Mouse (Mus musculus) bone marrow, adult 2 months (tissue): ENCODE data around the gene Flrt2. TPM values are rescaled to one million over a fixed set of nuclear protein-coding genes. Genes with fewer than 3 reads are reported as not detected.

Experiments
- H3K27ac ChIP-seq: fragments of 200-500 bp; 2 replicates; pipeline ENCODE4 v1.5.1; 2012; ENCODE audit warnings: low read depth, mild to moderate bottlenecking, control low read depth, inconsistent platforms, low read length; ENCODE audit not compliant: control insufficient read depth, poor library complexity, insufficient read depth
- H3K4me1 ChIP-seq: fragments of 200-500 bp; 2 replicates; pipeline ENCODE4 v1.6.1; 2011; ENCODE audit warnings: low read length; ENCODE audit not compliant: control insufficient read depth, insufficient read depth
- H3K4me3 ChIP-seq: fragments of 200-500 bp; replicated peaks from 2 replicates; pipeline ENCODE3; 2011; ENCODE audit warnings: mild to moderate bottlenecking, low read depth, low read length, control low read depth; ENCODE audit not compliant: control insufficient read depth
- CTCF ChIP-seq: fragments of 200-500 bp; IDR thresholded peaks from 2 replicates; pipeline ENCODE4 v1.5.1; 2011; ENCODE audit warnings: low read length, control low read depth; ENCODE audit not compliant: control insufficient read depth, insufficient read depth
- POLR2A ChIP-seq: fragments of 200-500 bp; IDR thresholded peaks from 2 replicates; pipeline ENCODE4 v1.6.1; 2011; ENCODE audit warnings: low read depth, mild to moderate bottlenecking, control low read depth, low read length, borderline replicate concordance; ENCODE audit not compliant: control insufficient read depth
- WGBS: fragments of 180-500 bp; shearing (Covaris S2); methylation state at CpG from one replicate; pipeline ENCODE4 v1.1.7; 2018; 5-methylcytosine and 5-hydroxymethylcytosine counted together
- polyA plus RNA-seq: library from polyadenylated mRNA; stranded (reverse); fragments of >200 nt; gene quantifications from 2 replicates; pipeline ENCODE4 v1.2.4, GENCODE M21; 2011; ENCODE audit warnings: low replicate concordance; ENCODE audit not compliant: missing spikeins, insufficient read depth, insufficient read length

The Flrt2 gene
- polyA plus RNA-seq, 1 experiment, result 1.6 TPM

DNA sequence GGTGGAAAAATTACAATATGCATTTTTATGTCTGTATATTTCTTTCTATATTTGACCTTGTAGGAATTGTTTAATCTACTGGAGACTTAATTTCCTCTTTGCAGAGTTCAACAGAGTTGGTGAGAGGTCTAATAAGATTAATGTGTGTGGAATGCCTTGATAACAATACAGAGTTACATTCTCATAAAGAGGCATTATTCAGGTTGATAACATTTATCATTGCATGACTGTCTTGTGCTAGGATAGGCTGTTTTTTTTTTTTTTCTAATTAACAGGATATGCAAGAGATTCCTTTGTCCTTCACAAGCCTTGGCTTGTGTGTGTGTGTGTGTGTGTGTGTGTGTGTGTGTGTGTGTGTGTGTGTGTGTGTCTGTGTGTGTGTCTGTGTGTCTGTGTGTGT, 9.6 kb downstream of the Flrt2 start:
- no peak overlapping the region for H3K4me3 ChIP-seq
- no peaks in the 10 kb centered on the region for H3K4me1 ChIP-seq
- TF ChIP-seq CTCF, result no peak
- no peak for TF ChIP-seq POLR2A
- no peak overlapping the region for H3K27ac ChIP-seq

GRCm38 (mm10) chr12:95705006-95705405, 13.0 kb downstream of the Flrt2 start:
- Histone ChIP-seq H3K4me3 (no peak overlapping the region), H3K27ac (no peak overlapping the region), H3K4me1 (no peaks in the 10 kb centered on the region)
- TF ChIP-seq CTCF (no peak), POLR2A (no peak)
- WGBS, result 78% methylated on average over 3 of the region's 3 CpGs

DNA sequence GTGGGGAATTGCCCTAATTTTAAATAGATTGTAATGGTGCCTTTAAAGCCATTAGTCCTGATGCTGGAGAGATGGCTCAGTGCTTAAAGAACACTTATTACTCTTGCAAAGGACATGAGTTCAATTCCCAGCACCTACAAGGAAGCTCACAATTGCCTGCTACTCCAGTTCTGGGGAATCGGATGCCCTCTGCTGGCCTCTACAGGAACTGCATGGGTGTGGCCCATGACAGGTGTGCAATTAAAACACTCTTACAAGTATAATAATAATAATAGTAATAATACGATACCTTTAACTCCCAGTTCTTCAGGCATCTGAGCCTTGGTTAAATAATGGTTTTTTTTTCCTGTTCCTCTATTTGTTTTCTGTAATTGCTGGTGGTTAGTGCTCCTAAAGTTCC, 31.2 kb downstream of the Flrt2 start:
- 84% methylated on average over 2 of the region's 2 CpGs for WGBS
- Histone ChIP-seq H3K27ac (no peak overlapping the region), H3K4me1 (no peaks in the 10 kb centered on the region), H3K4me3 (no peak overlapping the region)
- TF ChIP-seq CTCF, result peak; percentile 27; the same call in 1 of the 2 replicates
- TF ChIP-seq POLR2A, result no peak

GRCm38 (mm10) chr12:95734075-95734474, 42.0 kb downstream of the Flrt2 start:
- Histone ChIP-seq H3K4me1 (no peaks in the 10 kb centered on the region), H3K27ac (no peak overlapping the region), H3K4me3 (no peak overlapping the region)
- TF ChIP-seq CTCF (no peak), POLR2A (no peak)
- 52% methylated on average over 1 of the region's 1 CpGs for WGBS

DNA sequence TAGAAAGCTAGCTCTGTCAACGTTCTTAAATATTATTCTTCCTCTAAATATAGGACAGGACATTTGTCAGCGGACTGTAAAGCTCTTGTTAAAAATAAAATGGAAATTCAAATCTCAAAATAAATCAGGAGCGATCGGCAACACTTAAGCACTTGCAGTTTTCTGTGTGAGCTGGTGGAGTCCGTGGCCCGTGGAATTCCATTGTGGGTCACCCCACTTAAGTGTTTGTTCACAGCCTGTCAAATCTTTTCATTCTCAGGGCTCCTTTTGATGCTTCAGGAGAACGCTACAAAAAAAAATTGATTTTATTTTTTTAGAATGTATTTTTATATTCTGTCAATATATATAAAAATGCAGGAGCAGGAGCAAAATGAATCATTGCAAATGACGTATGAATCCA, 45.5 kb downstream of the Flrt2 start:
- Histone ChIP-seq H3K4me3 (no peak overlapping the region), H3K27ac (no peak overlapping the region), H3K4me1 (no peaks in the 10 kb centered on the region; the same call in 1 of the 2 replicates)
- WGBS, result 78% methylated on average over 8 of the region's 8 CpGs
- TF ChIP-seq POLR2A (no peak), CTCF (no peak)

GRCm38 (mm10) chr12:95738031-95738430, 46.0 kb downstream of the Flrt2 start:
- H3K4me1 ChIP-seq, result no peaks in the 10 kb centered on the region; the same call in 1 of the 2 replicates
- TF ChIP-seq CTCF, result no peak
- TF ChIP-seq POLR2A, result no peak
- H3K4me3 ChIP-seq, result no peak overlapping the region
- no peak overlapping the region for H3K27ac ChIP-seq
- 73% methylated on average over 5 of the region's 5 CpGs for WGBS

DNA sequence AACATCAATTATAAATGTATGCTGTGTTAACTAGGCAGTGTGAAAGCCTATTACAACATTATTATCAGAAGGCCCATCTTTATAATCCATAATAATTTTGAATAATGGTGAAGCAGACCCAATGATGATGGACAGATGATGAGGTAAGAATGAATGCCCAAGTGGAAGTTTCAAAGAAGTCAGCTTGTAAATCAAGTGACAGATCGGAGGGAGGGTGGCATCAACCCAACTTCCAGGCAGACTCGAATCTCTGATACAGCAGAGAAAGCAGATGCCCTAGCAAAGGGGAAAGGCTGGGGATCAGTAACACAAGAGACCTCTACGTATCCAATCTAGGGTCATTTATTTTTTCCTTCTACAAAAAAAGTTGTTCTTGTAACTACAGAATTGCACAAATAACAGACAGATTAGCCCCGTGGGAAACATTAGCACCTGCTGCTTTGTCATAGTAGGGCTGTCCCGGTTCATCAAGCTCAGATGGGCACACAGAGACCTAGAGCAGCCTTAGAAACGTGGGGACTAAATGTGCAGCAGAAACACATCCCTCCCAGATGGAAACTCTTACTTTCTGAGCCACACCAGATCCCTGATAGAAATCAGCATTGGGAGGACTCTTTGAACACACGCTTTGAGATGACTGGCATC, 46.6 kb downstream of the Flrt2 start:
- Histone ChIP-seq H3K27ac (no peak overlapping the region), H3K4me3 (no peak overlapping the region), H3K4me1 (no peaks in the 10 kb centered on the region; the same call in 1 of the 2 replicates)
- TF ChIP-seq CTCF, result no peak
- no peak for TF ChIP-seq POLR2A
- 63% methylated on average over 7 of the region's 7 CpGs for WGBS

DNA sequence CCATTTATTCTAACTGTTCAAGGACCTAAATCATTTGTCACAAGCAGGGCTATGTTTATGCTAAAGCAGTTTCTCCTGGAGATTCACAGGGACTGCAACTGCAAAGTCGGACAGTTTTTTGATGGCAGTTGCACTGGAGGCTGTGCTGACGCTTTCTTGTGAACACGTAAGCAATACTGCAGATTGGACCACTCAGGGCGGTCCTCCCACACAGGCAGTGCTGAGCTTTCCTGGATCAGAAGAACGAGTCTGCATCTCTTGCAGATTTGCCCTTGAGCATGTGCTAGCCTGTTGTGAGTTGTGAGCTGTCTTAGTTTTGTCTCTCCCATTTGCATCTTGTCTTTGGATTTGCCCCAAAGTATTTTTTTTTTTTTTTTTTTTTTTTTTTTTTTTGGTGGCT, 47.7 kb downstream of the Flrt2 start:
- 85% methylated on average over 5 of the region's 5 CpGs for WGBS
- no peak for TF ChIP-seq POLR2A
- no peak for TF ChIP-seq CTCF

GRCm38 (mm10) chr12:95741296-95741695, 49.3 kb downstream of the Flrt2 start:
- no peaks in the 10 kb centered on the region; the same call in 1 of the 2 replicates for H3K4me1 ChIP-seq
- WGBS, result 6% methylated on average over 11 of the region's 11 CpGs
- TF ChIP-seq POLR2A, result no peak
- no peak for TF ChIP-seq CTCF
- H3K4me3 ChIP-seq, result no peak overlapping the region
- no peak overlapping the region for H3K27ac ChIP-seq

More for the DNA sequence above, 47.7 kb downstream of the Flrt2 start:
- Histone ChIP-seq H3K4me1 (no peaks in the 10 kb centered on the region; the same call in 1 of the 2 replicates), H3K27ac (no peak overlapping the region), H3K4me3 (no peak overlapping the region)
